Mouse (Mus musculus) CH12.LX (cell line): ENCODE results near the gene Camsap2. TPM values are rescaled to one million over a fixed set of nuclear protein-coding genes. Genes with fewer than 3 reads are reported as not detected.

Experiments
- DNase-seq: peaks from one replicate; pipeline ENCODE4 v3.0.0-alpha.2; 2013; ENCODE audit errors: extremely low read depth
- H3K27ac ChIP-seq: 2 replicates; pipeline ENCODE4 v1.5.1; 2012; ENCODE audit warnings: low read depth, mild to moderate bottlenecking, control low read depth, moderate library complexity; ENCODE audit not compliant: insufficient read depth
- H3K27me3 ChIP-seq: replicated peaks from 2 replicates; pipeline ENCODE3; 2012; ENCODE audit warnings: inconsistent platforms
- H3K36me3 ChIP-seq, 2 experiments: replicated peaks in 1 of 2; 2 replicates each; pipeline versions ENCODE3 to v1.6.1; 2012; ENCODE audit warnings: inconsistent platforms in 1 of 2, low read length in 1 of 2, mild to moderate bottlenecking in 1 of 2, mixed read lengths in 1 of 2, moderate library complexity in 1 of 2; ENCODE audit not compliant: control insufficient read depth in 1 of 2, insufficient read depth in 1 of 2
- H3K4me1 ChIP-seq, 2 experiments: 2 replicates each; pipeline ENCODE4 v1.6.1; 2012; ENCODE audit warnings: inconsistent platforms in 1 of 2, moderate library complexity in 1 of 2; ENCODE audit not compliant: insufficient read depth in 2 of 2, control insufficient read depth in 1 of 2
- H3K4me2 ChIP-seq: 2 replicates; pipeline ENCODE4 v1.6.1; 2012; ENCODE audit warnings: low read depth, mild to moderate bottlenecking, control low read depth; ENCODE audit not compliant: poor library complexity, insufficient read depth, severe bottlenecking
- H3K4me3 ChIP-seq, 3 experiments: fragments of 150-350 bp in 1 of 3; sonication (generic) in 1 of 3; replicated peaks in 1 of 3; 2 replicates each; pipeline versions ENCODE3 to v1.5.1; 2011 to 2012; ENCODE audit warnings: low read depth in 2 of 3, low read length in 2 of 3, mild to moderate bottlenecking in 2 of 3, moderate library complexity in 2 of 3, control low read depth in 1 of 3, improper control_type of control experiment in 1 of 3, inconsistent platforms in 1 of 3, mixed read lengths in 1 of 3; ENCODE audit not compliant: poor library complexity in 1 of 3
- H3K79me2 ChIP-seq: replicated peaks from 2 replicates; pipeline ENCODE4 v1.6.1; 2012; ENCODE audit warnings: mild to moderate bottlenecking, moderate library complexity; ENCODE audit not compliant: control insufficient read depth, poor library complexity, insufficient read depth, severe bottlenecking; ENCODE audit errors: extremely low read depth
- H3K9ac ChIP-seq: 2 replicates; pipeline ENCODE4 v1.6.1; 2012; ENCODE audit warnings: low read depth, mild to moderate bottlenecking, control low read depth, moderate library complexity; ENCODE audit not compliant: insufficient read depth
- H3K9me3 ChIP-seq: replicated peaks from 2 replicates; pipeline ENCODE3; 2012; ENCODE audit warnings: low read length, inconsistent platforms, mixed read lengths
- CHD1 ChIP-seq: IDR thresholded peaks from 2 replicates; pipeline ENCODE4 v1.6.1; 2012; ENCODE audit warnings: low read depth, low read length, improper control_type of control experiment, inconsistent platforms
- CHD2 ChIP-seq: IDR thresholded peaks from 2 replicates; pipeline ENCODE4 v1.6.1; 2011; ENCODE audit warnings: low read length, improper control_type of control experiment
- CTCF ChIP-seq, 2 experiments: IDR thresholded peaks in 1 of 2; conservative IDR thresholded peaks in 1 of 2; 2 replicates each; pipeline ENCODE4 v1.5.1; 2011 to 2012; ENCODE audit warnings: low read depth in 2 of 2, low read length in 2 of 2, improper control_type of control experiment in 1 of 2, inconsistent platforms in 1 of 2, mild to moderate bottlenecking in 1 of 2, moderate library complexity in 1 of 2
- ELF1 ChIP-seq: IDR thresholded peaks from 2 replicates; pipeline ENCODE4 v1.6.1; 2014; ENCODE audit warnings: low read depth, mild to moderate bottlenecking, inconsistent platforms, low read length, improper control_type of control experiment
- EP300 ChIP-seq: IDR thresholded peaks from 2 replicates; pipeline ENCODE4 v1.6.1; 2011; ENCODE audit warnings: low read length, improper control_type of control experiment
- ETS1 ChIP-seq: conservative IDR thresholded peaks from 2 replicates; pipeline ENCODE4 v1.6.1; 2012; ENCODE audit warnings: low read depth, mild to moderate bottlenecking, inconsistent platforms, low read length, improper control_type of control experiment, moderate library complexity
- IRF4 ChIP-seq: IDR thresholded peaks from 2 replicates; pipeline ENCODE4 v1.6.1; 2014; ENCODE audit warnings: low read depth, mild to moderate bottlenecking, inconsistent platforms, low read length, improper control_type of control experiment
- JUN ChIP-seq: IDR thresholded peaks from 2 replicates; pipeline ENCODE4 v1.6.1; 2011; ENCODE audit warnings: low read depth, mild to moderate bottlenecking, low read length, improper control_type of control experiment, moderate library complexity; ENCODE audit not compliant: insufficient read depth
- JUND ChIP-seq: conservative IDR thresholded peaks from 2 replicates; pipeline ENCODE4 v1.6.1; 2011; ENCODE audit warnings: low read depth, low read length, improper control_type of control experiment
- KAT2A ChIP-seq: IDR thresholded peaks from 2 replicates; pipeline ENCODE4 v1.6.1; 2012; ENCODE audit warnings: low read length, improper control_type of control experiment, inconsistent platforms; ENCODE audit not compliant: insufficient replicate concordance
- MAFK ChIP-seq: IDR thresholded peaks from 2 replicates; pipeline ENCODE4 v1.6.1; 2011; ENCODE audit warnings: low read length, improper control_type of control experiment; ENCODE audit not compliant: insufficient replicate concordance
- MAX ChIP-seq: IDR thresholded peaks from 2 replicates; pipeline ENCODE4 v1.6.1; 2011; ENCODE audit warnings: low read length, improper control_type of control experiment
- MAZ ChIP-seq: IDR thresholded peaks from 2 replicates; pipeline ENCODE4 v1.6.1; 2012; ENCODE audit warnings: low read depth, mild to moderate bottlenecking, inconsistent platforms, low read length, improper control_type of control experiment, moderate library complexity
- MEF2A ChIP-seq: IDR thresholded peaks from 2 replicates; pipeline ENCODE4 v1.6.1; 2014; ENCODE audit warnings: low read depth, mild to moderate bottlenecking, inconsistent platforms, low read length, improper control_type of control experiment, borderline replicate concordance
- NELFE ChIP-seq: IDR thresholded peaks from 2 replicates; pipeline ENCODE4 v1.6.1; 2011; ENCODE audit warnings: low read depth, low read length, improper control_type of control experiment
- NRF1 ChIP-seq: IDR thresholded peaks from 2 replicates; pipeline ENCODE4 v1.6.1; 2014; ENCODE audit warnings: low read depth, mild to moderate bottlenecking, inconsistent platforms, low read length, improper control_type of control experiment, moderate library complexity
- PAX5 ChIP-seq: IDR thresholded peaks from 2 replicates; pipeline ENCODE4 v1.6.1; 2012; ENCODE audit warnings: low read length, inconsistent platforms, mixed read lengths
- POLR2AphosphoS2 ChIP-seq: IDR thresholded peaks from 2 replicates; pipeline ENCODE4 v1.6.1; 2011; ENCODE audit warnings: low read depth, low read length, improper control_type of control experiment
- RAD21 ChIP-seq: IDR thresholded peaks from 2 replicates; pipeline ENCODE4 v1.6.1; 2011; ENCODE audit warnings: low read depth, mild to moderate bottlenecking, low read length, improper control_type of control experiment, moderate library complexity
- SMC3 ChIP-seq: IDR thresholded peaks from 2 replicates; pipeline ENCODE4 v1.6.1; 2011; ENCODE audit warnings: low read depth, low read length, improper control_type of control experiment
- TBP ChIP-seq: conservative IDR thresholded peaks from 2 replicates; pipeline ENCODE4 v1.6.1; 2011; ENCODE audit warnings: low read depth, low read length, improper control_type of control experiment
- TCF12 ChIP-seq: IDR thresholded peaks from 2 replicates; pipeline ENCODE4 v1.6.1; 2014; ENCODE audit warnings: low read depth, mild to moderate bottlenecking, inconsistent platforms, low read length, improper control_type of control experiment
- USF1 ChIP-seq: IDR thresholded peaks from 2 replicates; pipeline ENCODE4 v1.6.1; 2014; ENCODE audit warnings: low read depth, mild to moderate bottlenecking, inconsistent platforms, low read length, improper control_type of control experiment
- USF2 ChIP-seq: conservative IDR thresholded peaks from 2 replicates; pipeline ENCODE4 v1.6.1; 2011; ENCODE audit warnings: low read depth, low read length, improper control_type of control experiment
- ZC3H11A ChIP-seq: IDR thresholded peaks from 2 replicates; pipeline ENCODE4 v1.6.1; 2012; ENCODE audit warnings: low read depth, mild to moderate bottlenecking, inconsistent platforms, low read length, improper control_type of control experiment
- ZMIZ1 ChIP-seq: IDR thresholded peaks from 2 replicates; pipeline ENCODE4 v1.6.1; 2012; ENCODE audit warnings: low read depth, mild to moderate bottlenecking, inconsistent platforms, low read length, improper control_type of control experiment
- ZNF384 ChIP-seq: IDR thresholded peaks from 2 replicates; pipeline ENCODE4 v1.6.1; 2012; ENCODE audit warnings: low read depth, low read length, improper control_type of control experiment, inconsistent platforms
- dilution Hi-C: fragments of 300-500 bp; cut with MboI; formaldehyde crosslinking; loops from 2 replicates; pipeline ENCODE4 v1.14.3; 2020; ENCODE audit warnings: low sequenced_read_pairs; ENCODE audit not compliant: extremely low pct_unique_long_range_greater_than_20kb, extremely low pct_ligation_motif_present
- in situ Hi-C: fragments of 300-500 bp; cut with MboI; formaldehyde crosslinking; loops from 3 replicates; pipeline ENCODE4 v1.14.3; 2019; ENCODE audit warnings: low sequenced_read_pairs, low pct_ligation_motif_present, low pct_unique_long_range_greater_than_20kb, mixed read lengths
- polyA plus RNA-seq: library from polyadenylated mRNA; unstranded; fragments of >175 nt; gene quantifications from 2 replicates; pipeline ENCODE4 v1.2.1, GENCODE M21; 2012; ENCODE audit warnings: low read depth; ENCODE audit not compliant: insufficient read length
- total RNA-seq, 2 experiments: library from RNA; depleted of rRNA; stranded (reverse); fragments of 300-350 nt in 1 of 2; fragments of >200 nt in 1 of 2; gene quantifications; 2 replicates each; pipeline ENCODE4 v1.2.3; 2012 to 2014

Gene Camsap2
- total and polyA plus RNA-seq, 3 experiments, result 5.6 to 11.3 (median 9.5) TPM

DNA sequence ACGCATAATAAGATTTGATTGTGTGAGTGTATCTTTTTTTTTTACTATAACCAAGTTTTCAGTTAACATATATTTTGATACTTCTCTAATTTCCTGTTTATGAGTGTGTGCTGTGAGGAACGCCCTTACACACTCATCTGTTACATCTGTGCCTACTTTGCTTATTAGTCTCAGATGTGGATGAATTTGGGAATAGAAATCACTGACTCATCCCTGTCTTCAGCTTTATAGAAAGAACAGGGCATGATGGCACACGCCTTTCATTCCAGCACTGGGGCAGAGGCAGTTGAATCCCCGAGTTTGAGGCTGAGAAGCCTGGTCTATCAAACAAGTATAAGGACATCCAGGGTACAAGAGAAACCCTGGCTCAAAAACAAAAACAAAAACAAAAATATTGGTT lies 9.7 kb upstream of the Camsap2 start:
- dilution Hi-C loops, result no loop called here

DNA sequence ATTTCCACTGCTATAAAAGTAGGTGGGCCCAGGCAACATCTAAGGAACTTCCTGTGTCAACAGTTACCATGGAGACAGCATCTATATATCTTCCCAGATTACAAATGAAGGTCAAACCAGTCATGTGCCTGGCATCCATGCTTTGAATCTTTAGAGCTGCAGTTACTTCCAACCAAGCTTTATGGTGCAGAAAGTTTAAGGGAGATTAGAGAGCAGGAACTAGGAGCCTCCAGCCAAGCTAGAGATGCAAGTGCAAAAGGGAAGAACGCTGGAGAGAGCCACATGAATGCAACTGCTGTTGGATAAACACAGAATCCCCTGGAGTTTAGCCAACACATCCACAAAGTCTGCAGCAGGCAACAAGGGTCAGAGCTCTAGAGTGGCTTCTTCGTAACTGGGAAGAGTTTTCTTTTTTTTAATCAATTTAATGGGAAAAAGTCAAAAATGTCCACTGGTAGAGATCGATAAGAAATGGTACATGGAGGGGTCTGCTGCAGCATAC lies 4.8 kb upstream of the Camsap2 start:
- Histone ChIP-seq H3K27ac (no peak overlapping the region), H3K9ac (no peak overlapping the region), H3K4me3 (no peak overlapping the region), H3K9me3 (no peaks in the 10 kb centered on the region), H3K27me3 (peaks cover 9% of the 10 kb centered on the region), H3K79me2 (no peaks in the 10 kb centered on the region), H3K36me3 (no peaks in the 10 kb centered on the region), H3K4me2 (no peak overlapping the region), H3K4me1 (peaks cover 3 to 15% of the 10 kb centered on the region in 2 experiments; a peak in 3 of 4 replicates)
- dilution Hi-C loops, result no loop called here
- in situ Hi-C loops, result no loop called here
- DNase-seq, result no peak
- no peak for TF ChIP-seq MAX
- TF ChIP-seq ZNF384, result no peak
- TF ChIP-seq JUN, result no peak
- TF ChIP-seq ETS1, result no peak
- no peak for TF ChIP-seq CHD2
- TF ChIP-seq ELF1, result no peak
- no peak for TF ChIP-seq USF2
- no peak for TF ChIP-seq TBP
- no peak for TF ChIP-seq USF1
- no peak for TF ChIP-seq SMC3
- TF ChIP-seq CTCF (conservative IDR thresholded peaks at IDR 0.05 in 1 of 2, IDR thresholded peaks at IDR 0.05 in 1 of 2; ENCODE audit: low read depth in 2 of 2, low read length in 2 of 2), result no peak
- no peak for TF ChIP-seq ZMIZ1
- TF ChIP-seq MAFK, result no peak
- TF ChIP-seq IRF4, result no peak
- no peak for TF ChIP-seq KAT2A
- no peak for TF ChIP-seq TCF12
- TF ChIP-seq CHD1, result no peak
- no peak for TF ChIP-seq POLR2AphosphoS2

More for the DNA sequence above, 9.7 kb upstream of the Camsap2 start:
- TF ChIP-seq RAD21 (no peak), ZMIZ1 (no peak), MAFK (no peak), MEF2A (no peak), ETS1 (no peak), TCF12 (no peak), NRF1 (no peak), PAX5 (no peak), ZC3H11A (no peak), NELFE (no peak), IRF4 (no peak), MAZ (no peak), EP300 (no peak), POLR2AphosphoS2 (no peak), KAT2A (no peak), JUND (no peak)
- Histone ChIP-seq H3K9me3 (no peaks in the 10 kb centered on the region), H3K27me3 (no peaks in the 10 kb centered on the region), H3K9ac (no peak overlapping the region), H3K4me3 (no peak overlapping the region), H3K4me2 (no peak overlapping the region), H3K79me2 (no peaks in the 10 kb centered on the region), H3K4me1 (peaks cover 0 to 7% of the 10 kb centered on the region in 2 experiments; a peak in 2 of 4 replicates), H3K36me3 (no peaks in the 10 kb centered on the region), H3K27ac (no peak overlapping the region)
- in situ Hi-C loops, result no loop called here
- DNase-seq, result no peak
